17 mouse cellular contexts compared by ENCODE assay signal in genomic region chr2:148188865-148189264, GRCm38 (mm10).
DNase-seq lines count a peak whose midpoint lies in the region; ATAC-seq and TF ChIP-seq lines count a peak whose summit lies in the region.
"Had no signal": no experiment of that assay in that cellular context is flagged by ENCODE, and none has a peak within 500 bp of the region (broad histone marks: within the 10 kb centered on the region; RNA-seq: fewer than 3 reads in every experiment).

No protein-coding gene starts in this region.

- TF ChIP-seq POLR2A in brain, embryonic 14.5 days (IDR thresholded peaks at IDR 0.05; ENCODE audit: borderline replicate concordance, extremely low read depth, insufficient read depth, insufficient read length, poor library complexity, severe bottlenecking): no peak

- H3K4me2 ChIP-seq in lung, embryonic 14.5 days: no peak overlapping the region
- no peak overlapping the region for H3K4me2 ChIP-seq in kidney, embryonic 15.5 days
- H3K4me2 ChIP-seq: forebrain, embryonic 12.5 days; limb, embryonic 13.5 days; lung, embryonic 15.5 days; midbrain, embryonic 13.5 days; neural tube, embryonic 12.5 days had no signal

- H3K27me3 ChIP-seq in lung, embryonic 14.5 days (ENCODE audit: insufficient read depth, low read length): no peaks in the 10 kb centered on the region
- no peaks in the 10 kb centered on the region for H3K27me3 ChIP-seq in kidney, embryonic 15.5 days
- H3K27me3 ChIP-seq: forebrain, embryonic 12.5 days; limb, embryonic 13.5 days; lung, embryonic 15.5 days; midbrain, embryonic 13.5 days; neural tube, embryonic 12.5 days had no signal

- 21% methylated on average over 2 of the region's 2 CpGs for WGBS in lung, embryonic 14.5 days
- 54% methylated on average over 2 of the region's 2 CpGs for WGBS in kidney, embryonic 15.5 days

- peaks cover 6% of the 10 kb centered on the region; the same call in 1 of the 2 replicates for H3K4me1 ChIP-seq in lung, embryonic 14.5 days (ENCODE audit: insufficient read depth)
- H3K4me1 ChIP-seq in kidney, embryonic 15.5 days: 0 out of 2 replicates have a peak, but pooled peaks cover 4% of the 10 kb centered on the region
- H3K4me1 ChIP-seq: forebrain, embryonic 12.5 days; limb, embryonic 13.5 days; midbrain, embryonic 13.5 days; neural tube, embryonic 12.5 days had no signal

- no peak overlapping the region for H3K27ac ChIP-seq in lung, embryonic 14.5 days (ENCODE audit: low read depth)
- no peak overlapping the region for H3K27ac ChIP-seq in kidney, embryonic 15.5 days
- H3K27ac ChIP-seq: forebrain, embryonic 12.5 days; limb, embryonic 13.5 days; lung, embryonic 15.5 days; midbrain, embryonic 13.5 days; neural tube, embryonic 12.5 days had no signal

- H3K4me3 ChIP-seq in lung, embryonic 14.5 days (ENCODE audit: low read depth, low read length): no peak overlapping the region
- no peak overlapping the region for H3K4me3 ChIP-seq in kidney, embryonic 15.5 days (replicated peaks)
- H3K4me3 ChIP-seq: forebrain, embryonic 12.5 days; limb, embryonic 13.5 days; lung, embryonic 15.5 days; midbrain, embryonic 13.5 days; neural tube, embryonic 12.5 days had no signal

- no peak overlapping the region for H3K9ac ChIP-seq in lung, embryonic 14.5 days
- H3K9ac ChIP-seq in kidney, embryonic 15.5 days: no peak overlapping the region
- H3K9ac ChIP-seq: forebrain, embryonic 12.5 days; limb, embryonic 13.5 days; lung, embryonic 15.5 days; midbrain, embryonic 13.5 days; neural tube, embryonic 12.5 days had no signal

- no peak for TF ChIP-seq CTCF in lung, embryonic 14.5 days (IDR thresholded peaks at IDR 0.05; ENCODE audit: low read depth)
- no peak for TF ChIP-seq CTCF in brain, embryonic 14.5 days (IDR thresholded peaks at IDR 0.05; ENCODE audit: borderline replicate concordance, extremely low read depth, insufficient read depth, insufficient read length)

- no peaks in the 10 kb centered on the region for H3K36me3 ChIP-seq in lung, embryonic 14.5 days (ENCODE audit: insufficient read depth)
- H3K36me3 ChIP-seq in kidney, embryonic 15.5 days: no peaks in the 10 kb centered on the region
- H3K36me3 ChIP-seq: forebrain, embryonic 12.5 days; limb, embryonic 13.5 days; lung, embryonic 15.5 days; midbrain, embryonic 13.5 days; neural tube, embryonic 12.5 days had no signal

- peak; percentile 53; the same call in 1 of the 2 replicates for ATAC-seq in frontal cortex, adult (ENCODE audit: low TSS enrichment)
- peak; percentile 47; the same call in 1 of the 2 replicates for ATAC-seq in lung, embryonic 14.5 days (ENCODE audit: insufficient read depth)
- ATAC-seq in kidney, embryonic 15.5 days (replicated peaks; ENCODE audit: low FRiP score): 0 out of 2 replicates have a peak, but pooled peaks have one; percentile 29
- ATAC-seq: midbrain, embryonic 13.5 days had no signal

- no peak for DNase-seq in frontal cortex, postnatal 10 days (ENCODE audit: low spot score in 2 of 2)
- DNase-seq in lung, embryonic 14.5 days: peak; percentile 72
- DNase-seq in lung, postnatal 25 days (ENCODE audit: low spot score): no peak
- DNase-seq in brain, embryonic 14.5 days (ENCODE audit: low read depth): peak; percentile 8
- no peak for DNase-seq in ovary, postnatal 14 days (ENCODE audit: low spot score)
- no peak for DNase-seq in adrenal gland, postnatal 4 days (ENCODE audit: low spot score in 2 of 2)
- DNase-seq: adrenal gland, postnatal 36 days; cerebellum, adult 9-10 months; retina, postnatal 1 day; spleen, adult 18-20 months had no signal

- H3K9me3 ChIP-seq in lung, embryonic 14.5 days (ENCODE audit: low read depth, low read length): no peaks in the 10 kb centered on the region
- H3K9me3 ChIP-seq in kidney, embryonic 15.5 days (replicated peaks): no peaks in the 10 kb centered on the region
- H3K9me3 ChIP-seq: forebrain, embryonic 12.5 days; limb, embryonic 13.5 days; lung, embryonic 15.5 days; midbrain, embryonic 13.5 days; neural tube, embryonic 12.5 days had no signal

Comparison
In these comparisons a context has a peak if more than half of its experiments do, and no peak if none do; other contexts are left out.
1. DNase-seq: peak in lung, embryonic 14.5 days (single experiment) and brain, embryonic 14.5 days (single experiment); none in frontal cortex, postnatal 10 days (0 of 2), lung, postnatal 25 days (single experiment), ovary, postnatal 14 days (single experiment) and adrenal gland, postnatal 4 days (0 of 2).
2. Peak in every context shown above with its lines, with median percentiles within 50 percentile points of each other: ATAC-seq.